Mouse (Mus musculus): ENCODE results near the gene Galnt9.
A peak's percentile ranks its signal among the peaks of the same experiment; 100 is the strongest.

Galnt9 gene

DNA sequence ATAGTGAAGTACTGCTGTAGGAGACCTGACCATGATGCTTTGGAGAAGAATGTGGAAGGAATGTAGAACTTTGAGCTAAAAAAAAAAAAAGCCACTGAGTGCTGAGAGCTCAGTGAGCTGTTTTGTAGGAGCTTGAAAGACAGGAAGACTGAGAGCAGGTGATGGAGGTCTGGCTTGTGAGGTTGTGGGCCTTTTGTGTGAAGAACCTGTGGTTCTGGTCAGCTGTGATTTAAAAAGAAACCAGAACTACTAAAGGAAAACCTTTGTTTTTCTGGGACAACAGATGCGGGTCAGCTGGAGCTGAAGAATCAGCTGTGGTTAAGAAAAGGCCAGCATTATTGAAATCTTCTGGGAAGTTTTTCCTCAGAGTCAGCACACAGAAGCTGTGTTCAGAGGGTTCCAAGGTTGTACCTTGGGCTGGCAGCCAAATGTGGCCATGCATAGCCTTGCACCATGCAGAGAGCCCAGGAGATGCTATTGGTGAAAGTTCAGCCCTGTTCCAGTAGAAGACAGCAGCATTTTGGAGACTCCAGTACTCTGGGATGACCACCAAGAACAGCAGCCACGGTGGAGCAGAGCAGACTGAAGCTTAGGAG lies 85.5 kb downstream of the Galnt9 start:
- DNase-seq (ENCODE audit: low spot score in 2 of 2): peak in 1 of 2 experiments; percentile 29

DNA sequence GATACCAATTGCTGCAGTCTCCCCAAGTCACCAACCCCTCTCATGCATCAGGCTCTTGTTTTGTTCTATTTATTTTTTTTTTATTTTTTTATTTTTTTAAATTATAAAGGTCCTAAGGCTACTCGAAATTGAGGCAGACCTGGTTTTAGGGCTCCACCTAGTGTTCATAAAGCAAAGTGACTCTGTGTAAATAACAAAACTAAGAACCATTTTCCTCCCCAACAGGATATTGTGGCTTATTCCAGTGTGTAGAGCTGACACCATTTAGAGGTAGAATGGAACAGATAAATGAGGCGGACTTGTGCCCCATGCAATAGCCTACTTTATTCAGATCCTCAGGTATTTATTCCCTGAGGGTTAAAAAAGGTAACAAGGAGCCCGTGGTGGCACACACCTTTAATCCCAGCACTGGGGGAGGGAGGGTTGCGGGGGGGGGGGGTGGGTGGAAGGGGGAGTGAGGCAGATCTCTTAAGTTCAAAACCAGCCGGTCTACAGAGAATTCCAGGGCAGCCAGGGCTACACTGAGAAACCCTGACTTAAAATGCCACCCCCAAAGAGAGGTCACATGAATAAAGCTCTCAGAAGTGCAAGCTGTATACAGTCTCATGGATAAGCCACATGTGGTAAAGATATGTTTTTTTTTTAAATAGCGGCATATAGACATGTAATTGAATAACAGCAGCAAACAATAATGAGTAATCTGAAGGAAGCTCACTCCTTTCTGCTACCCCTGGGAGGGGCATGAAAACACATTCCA lies 92.0 kb downstream of the Galnt9 start:
- no peak for DNase-seq (ENCODE audit: low spot score in 2 of 2)

DNA sequence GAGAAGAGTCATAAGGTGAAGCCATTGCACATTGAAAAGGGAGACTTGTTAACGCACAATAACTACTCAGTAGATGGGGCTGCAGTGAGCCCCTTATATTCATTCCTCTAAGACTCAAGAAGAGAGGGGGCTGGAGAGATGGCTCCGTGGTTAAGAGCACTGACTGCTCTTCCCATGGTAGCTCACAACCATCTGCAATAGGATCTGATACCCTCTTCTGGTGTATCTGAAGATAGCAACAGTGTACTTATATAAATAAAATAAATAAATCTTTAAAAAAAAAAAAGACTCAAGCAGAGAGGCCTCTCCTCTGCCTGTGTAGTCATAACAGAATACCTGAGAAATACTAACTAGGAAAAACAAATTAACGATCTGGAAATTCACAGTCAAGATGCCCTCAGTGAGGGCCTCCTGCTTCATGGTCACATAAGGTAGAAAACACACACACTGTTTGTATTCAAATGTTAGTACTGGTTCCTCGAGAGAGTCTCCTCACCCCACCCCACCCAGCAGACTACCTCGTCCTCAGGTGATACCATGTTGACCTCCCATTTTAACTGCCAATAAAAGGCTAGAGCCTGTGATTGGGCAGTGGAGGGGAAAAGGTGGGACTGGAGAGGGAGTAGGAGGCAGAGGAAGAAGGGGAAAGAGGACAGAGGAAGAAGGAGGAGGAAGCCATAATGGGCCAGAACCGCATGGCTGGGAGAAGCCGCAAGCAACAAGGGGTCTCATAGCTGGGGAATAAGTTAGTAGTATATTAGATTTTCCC lies 94.3 kb downstream of the Galnt9 start:
- DNase-seq (ENCODE audit: low spot score in 2 of 2): no peak

DNA sequence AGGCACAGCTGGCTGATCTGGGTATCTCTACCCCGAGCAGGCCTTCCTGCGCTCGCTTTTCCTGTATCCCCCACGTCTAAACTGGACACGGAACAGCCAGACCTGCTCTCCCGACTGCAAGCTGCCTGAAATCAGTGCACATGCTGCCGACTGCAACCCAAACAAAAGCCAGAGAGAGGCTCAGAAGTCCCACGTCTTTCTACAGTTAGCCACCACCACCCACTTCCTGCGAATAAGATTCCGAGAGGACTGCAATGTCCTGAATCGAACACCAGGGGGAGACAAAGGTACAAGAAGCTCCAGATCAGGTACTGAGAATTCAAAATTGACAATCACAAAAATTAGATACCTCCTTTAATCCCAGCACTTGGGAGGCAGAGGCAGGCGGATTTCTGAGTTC lies 95.3 kb downstream of the Galnt9 start:
- DNase-seq (ENCODE audit: low spot score in 2 of 2): peak; percentile 34 to 74

DNA sequence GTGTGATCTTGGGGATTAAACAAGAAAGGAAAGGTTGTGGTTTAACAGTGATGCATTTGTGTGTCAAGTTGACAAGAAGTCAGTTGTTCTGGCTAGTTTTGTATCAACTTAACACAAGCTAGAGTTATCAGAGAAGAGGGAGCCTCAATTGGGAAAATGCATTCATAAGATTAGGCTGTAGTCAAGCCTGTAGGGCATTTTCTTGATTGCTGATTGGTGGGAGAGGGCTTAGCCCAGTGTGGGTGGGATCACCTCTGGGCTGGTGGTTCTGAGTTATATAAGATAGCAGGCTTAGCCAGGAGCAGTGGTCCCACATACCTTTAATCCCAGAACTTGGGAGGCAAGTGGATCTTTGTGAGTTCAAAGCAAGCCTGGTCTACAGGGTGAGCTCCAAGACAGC lies 102.2 kb downstream of the Galnt9 start:
- DNase-seq (ENCODE audit: low spot score in 2 of 2): no peak

DNA sequence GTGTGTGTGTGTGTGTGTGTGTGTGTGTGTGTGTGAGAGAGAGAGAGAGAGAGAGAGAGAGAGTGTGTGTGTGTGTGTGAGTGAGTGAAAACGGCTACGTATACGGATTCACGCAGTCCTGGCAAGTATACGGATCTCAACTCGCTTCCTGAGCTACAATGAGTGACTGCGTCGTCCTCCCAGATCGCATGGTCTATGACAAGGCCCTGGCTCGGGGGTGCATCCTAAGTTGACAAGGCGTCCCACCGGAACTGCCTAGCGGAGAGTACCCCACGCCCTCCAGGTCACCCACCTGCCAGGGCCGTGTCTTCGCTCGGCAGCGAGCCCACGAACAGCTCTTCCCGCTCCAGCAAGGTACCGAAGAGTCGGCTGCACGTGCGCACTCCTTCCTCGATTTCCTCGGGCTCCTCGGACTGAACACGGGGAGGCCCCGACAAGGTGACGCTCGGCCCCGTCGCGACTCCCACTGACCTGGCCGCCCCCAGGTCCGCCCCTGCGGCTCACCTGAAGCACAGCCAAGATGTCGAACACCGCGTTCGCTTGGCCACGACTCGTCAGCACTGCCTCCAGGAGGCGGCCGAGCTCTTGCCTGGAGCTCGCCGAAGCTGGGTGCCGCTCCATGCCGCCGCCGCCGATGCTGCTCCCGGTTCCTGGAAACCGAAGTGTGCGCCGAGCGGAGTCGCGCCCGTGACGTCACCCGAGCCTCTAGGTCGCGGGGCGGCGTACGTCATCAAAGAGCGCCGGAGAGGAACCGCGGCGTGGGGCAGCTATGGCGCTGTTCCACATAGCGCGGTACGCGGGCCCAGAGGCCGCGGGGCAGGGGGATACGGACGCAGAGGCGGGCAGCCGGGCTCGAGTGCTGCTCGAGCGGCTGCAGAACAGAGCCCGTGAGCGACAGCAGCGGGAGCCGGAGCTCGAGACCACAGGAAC lies 108.8 kb downstream of the Galnt9 start, which contains the start of the genes Noc4l and Ddx51:
Noc4l (minus strand) TSS at position 699 of the 930 bp plus-strand sequence.
Ddx51 (plus strand) TSS at position 733 of the 930 bp plus-strand sequence.
- peak; percentile 90 to 97 for DNase-seq (ENCODE audit: low spot score in 2 of 2)

DNA sequence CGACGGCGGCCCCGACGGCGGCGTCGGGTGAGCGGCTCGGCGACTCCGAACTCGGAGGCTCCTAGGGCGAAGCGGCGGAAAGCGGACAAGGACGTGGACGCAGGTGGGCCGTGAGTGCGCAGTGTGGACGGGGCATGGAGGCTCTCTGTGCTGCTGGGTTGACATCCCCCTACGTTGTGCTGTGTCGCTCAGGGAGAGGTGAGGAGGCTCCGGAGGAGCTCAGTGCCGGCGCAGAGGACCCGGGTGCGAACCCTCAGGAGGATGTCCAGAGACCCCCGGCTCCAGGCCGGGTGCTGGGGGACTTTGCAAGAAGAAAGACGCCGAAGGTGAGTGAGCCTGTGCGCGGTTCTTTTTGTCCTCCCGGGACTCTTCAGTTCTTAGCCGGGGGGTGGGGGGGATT lies 109.5 kb downstream of the Galnt9 start:
- DNase-seq (ENCODE audit: low spot score in 2 of 2): no peak

DNA sequence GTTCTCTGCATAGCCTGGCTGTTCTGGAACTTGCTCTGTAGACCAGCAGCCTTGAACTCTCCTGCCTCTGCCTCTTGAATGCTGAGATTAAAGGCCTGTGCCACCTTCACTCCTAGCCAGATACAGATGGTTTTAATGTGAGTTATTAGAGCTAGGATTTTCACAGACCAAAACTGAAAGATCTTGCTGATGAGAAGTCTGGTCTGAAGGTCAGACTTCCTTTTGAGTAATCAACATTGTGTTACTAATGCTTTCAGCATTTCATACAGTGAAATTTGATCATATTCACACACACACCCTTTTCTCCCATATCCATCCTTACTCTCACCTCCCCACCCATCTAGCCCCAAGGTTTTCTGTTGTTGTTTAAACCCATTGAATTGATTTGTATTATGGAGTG lies 115.5 kb downstream of the Galnt9 start:
- no peak for DNase-seq (ENCODE audit: low spot score in 2 of 2)

DNA sequence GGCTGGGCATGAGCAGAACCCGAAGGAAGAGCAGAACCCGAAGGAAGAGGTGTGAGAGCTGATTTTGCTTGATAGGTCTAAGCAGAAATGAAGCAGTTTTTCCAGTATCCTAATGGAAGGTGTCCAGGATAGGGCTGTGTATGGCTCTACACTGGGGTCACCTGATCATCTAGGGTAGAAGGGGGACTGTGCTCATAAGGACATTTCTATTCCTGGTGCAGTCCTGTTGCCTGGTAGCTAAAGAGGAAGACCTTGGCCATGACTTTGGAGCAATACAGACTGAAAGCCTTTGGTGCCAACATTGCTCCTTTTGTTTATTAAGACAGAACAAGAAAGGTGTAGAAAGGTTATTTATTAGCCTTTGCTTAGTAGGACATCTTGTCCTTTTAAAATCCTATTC lies 119.9 kb downstream of the Galnt9 start:
- DNase-seq (ENCODE audit: low spot score in 2 of 2): no peak

DNA sequence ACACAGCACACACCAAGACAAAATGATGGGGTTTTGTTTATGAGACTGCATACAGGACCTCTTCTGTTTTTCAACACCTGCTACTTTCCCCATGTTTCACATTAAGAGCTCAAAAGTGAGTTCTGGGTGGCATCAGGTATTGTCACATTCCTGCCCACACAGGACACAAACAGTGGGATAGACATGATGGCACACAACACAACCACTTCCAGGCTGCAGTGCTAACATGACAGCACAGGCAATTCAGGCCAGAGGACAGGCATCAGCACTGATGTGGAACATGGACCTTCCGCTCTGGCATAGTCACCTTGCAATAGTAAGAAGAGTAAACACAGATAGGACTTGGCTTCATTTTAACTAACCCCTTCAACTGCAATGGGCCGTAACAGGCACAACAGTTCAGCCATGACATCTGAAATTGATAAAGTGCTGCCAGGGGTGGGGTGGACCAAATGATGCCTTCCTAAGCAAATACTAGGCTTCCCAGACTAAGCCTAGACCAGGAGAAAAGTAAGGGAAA lies 120.7 kb downstream of the Galnt9 start:
- no peak for DNase-seq (ENCODE audit: low spot score in 2 of 2)

DNA sequence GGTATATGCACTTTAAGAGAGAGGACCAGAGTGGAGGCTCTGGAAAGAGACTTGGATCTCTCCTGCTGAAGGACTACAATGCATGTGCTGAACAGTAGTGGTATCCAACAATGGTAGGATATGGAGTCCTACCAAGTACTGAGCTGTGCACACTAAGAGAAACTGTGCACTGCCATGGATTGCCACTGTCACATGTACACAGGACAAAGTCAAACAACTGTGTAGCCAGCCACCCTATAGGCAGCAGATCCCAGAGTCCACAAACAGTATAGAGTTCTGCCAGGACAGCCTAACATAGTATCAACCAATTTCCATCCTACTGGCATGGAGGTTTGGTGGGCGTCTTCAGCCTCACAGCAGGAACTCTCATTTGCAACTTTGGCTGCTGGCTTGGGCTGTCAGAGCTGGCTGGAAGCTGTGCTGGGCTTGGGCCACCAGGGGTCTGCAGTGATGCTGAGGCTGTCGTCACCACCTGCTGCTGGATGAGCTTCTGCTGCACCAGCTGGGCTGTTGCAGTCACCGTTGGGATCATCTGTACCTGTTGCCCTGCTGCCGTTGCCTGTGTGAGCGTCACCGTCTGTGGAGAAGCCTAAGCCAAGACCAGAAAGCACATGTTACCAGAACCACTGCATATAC lies 121.4 kb downstream of the Galnt9 start:
- DNase-seq (ENCODE audit: low spot score in 2 of 2): no peak

Measured in urinary bladder, postnatal 4 days (tissue).